Mouse (Mus musculus) lung, adult 2 months (tissue): ENCODE measurements around the gene Slc25a12.

Experiments used
- CTCF ChIP-seq: fragments of 200-500 bp; IDR thresholded peaks from 2 replicates; pipeline ENCODE4 v1.5.1; 2011; ENCODE audit warnings: mild to moderate bottlenecking, low read length, control low read depth; ENCODE audit not compliant: insufficient read depth
- POLR2A ChIP-seq: fragments of 200-500 bp; IDR thresholded peaks from 2 replicates; pipeline ENCODE4 v1.6.1; 2011; ENCODE audit warnings: low read depth, mild to moderate bottlenecking, control low read depth, low read length, borderline replicate concordance; ENCODE audit errors: extremely low read depth

DNA sequence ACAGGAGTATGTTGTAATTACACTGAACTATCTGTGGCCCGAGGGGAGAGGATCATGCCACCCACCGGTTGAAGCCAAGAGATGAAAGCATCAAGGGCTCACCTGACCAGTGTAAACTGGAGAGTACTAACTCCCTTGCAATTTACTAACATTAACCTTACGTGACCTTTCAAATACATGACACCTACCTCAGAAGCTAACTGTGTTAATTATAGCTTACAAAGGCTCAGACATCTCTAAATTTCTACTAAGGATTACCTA, 15.9 kb downstream of the Slc25a12 start:
- TF ChIP-seq CTCF (no peak), POLR2A (no peak)
